Mouse (Mus musculus): Measurements from ENCODE around the gene Gm10392. TPM values are rescaled to one million over a fixed set of nuclear protein-coding genes. Genes with fewer than 3 reads are reported as not detected.

Gene Gm10392
- polyA plus RNA-seq, 1 experiment = not detected

DNA sequence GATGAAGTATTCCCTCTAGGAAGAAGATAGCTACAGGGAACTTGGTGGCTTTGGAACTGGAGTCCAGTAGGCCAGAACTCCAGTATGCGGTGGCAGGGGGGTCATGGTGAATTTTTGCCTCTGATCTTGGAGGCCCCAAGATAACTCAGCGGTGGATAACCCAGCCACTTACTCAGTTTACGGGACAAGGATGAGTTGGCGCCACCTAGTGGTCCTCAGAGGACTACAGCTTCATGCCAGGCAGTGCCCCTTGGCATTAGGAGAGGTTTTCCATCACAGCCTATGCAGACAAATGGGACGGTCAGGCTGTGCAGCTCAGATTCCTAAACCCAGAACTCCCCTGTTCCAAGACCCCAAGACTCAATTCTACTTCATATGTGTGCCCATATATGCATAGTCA, 17.6 kb downstream of the Gm10392 start:
- H3K4me1 ChIP-seq (ENCODE audit: control insufficient read depth, insufficient read depth, low read length) = peaks cover 12% of the 10 kb centered on the region
- 7% methylated on average over 5 of the region's 5 CpGs for WGBS
- H3K4me3 ChIP-seq (ENCODE audit: insufficient read depth, low read depth, low read length) = no peak overlapping the region
- no peaks in the 10 kb centered on the region for H3K27me3 ChIP-seq (replicated peaks; ENCODE audit: control insufficient read depth, insufficient read depth, low read length)
- TF ChIP-seq CTCF (conservative IDR thresholded peaks at IDR 0.05; ENCODE audit: insufficient read depth, insufficient read length, low read depth, low read length) = peak; percentile 93
- no peak for TF ChIP-seq POLR2A (IDR thresholded peaks at IDR 0.05; ENCODE audit: low read depth, low read length)
- no peak overlapping the region for H3K27ac ChIP-seq (ENCODE audit: insufficient read depth, low read depth, low read length)
- DNase-seq = peak; percentile 82
- no peaks in the 10 kb centered on the region; the same call in 1 of the 2 replicates for H3K36me3 ChIP-seq (ENCODE audit: control insufficient read depth, insufficient read depth, low read length)

DNA sequence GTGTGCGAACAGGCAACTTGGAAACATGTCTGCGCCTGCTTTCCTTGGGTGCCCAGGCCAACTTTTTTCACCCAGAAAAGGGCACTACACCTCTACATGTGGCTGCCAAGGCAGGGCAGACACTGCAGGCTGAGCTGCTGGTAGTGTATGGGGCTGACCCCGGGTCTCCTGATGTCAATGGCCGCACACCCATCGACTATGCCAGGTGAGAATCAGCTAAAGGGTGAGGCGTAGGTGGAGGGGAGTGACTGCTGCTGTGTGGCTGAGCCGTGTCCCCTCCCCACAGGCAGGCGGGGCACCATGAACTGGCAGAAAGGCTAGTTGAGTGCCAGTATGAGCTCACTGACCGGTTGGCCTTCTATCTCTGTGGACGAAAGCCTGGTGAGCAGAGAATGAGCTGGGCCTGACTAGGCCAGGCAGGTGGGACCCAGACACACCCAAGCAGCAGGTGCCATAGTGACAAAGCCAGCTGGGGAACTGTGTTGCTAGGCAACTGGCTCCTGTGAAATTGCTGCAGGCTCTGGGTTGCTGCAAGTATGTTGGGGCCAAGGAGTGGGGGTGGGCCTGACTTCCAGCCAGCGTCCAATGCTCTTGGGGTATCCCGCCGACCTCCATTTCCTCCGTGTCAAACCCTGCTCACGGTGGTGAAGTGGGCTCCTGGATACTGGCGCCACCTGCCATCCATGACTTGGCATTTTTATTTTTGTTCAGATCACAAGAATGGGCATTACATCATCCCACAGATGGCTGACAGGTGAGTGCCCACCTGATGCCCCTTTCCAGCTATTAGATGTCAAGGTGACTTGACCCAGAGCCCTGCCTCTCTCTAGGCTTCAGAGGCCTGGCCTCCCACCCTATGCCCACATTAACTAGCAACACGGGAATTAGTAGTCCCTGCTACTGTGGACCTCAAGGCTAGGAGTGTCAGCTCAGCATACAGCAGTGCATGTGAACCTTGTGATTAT, 18.4 kb downstream of the Gm10392 start:
- WGBS = 72% methylated on average over 17 of the region's 17 CpGs
- no peak for DNase-seq
- Histone ChIP-seq H3K27ac (ENCODE audit: insufficient read depth, low read depth, low read length) (no peak overlapping the region), H3K27me3 (replicated peaks; ENCODE audit: control insufficient read depth, insufficient read depth, low read length) (no peaks in the 10 kb centered on the region), H3K4me3 (ENCODE audit: insufficient read depth, low read depth, low read length) (no peak overlapping the region), H3K4me1 (ENCODE audit: control insufficient read depth, insufficient read depth, low read length) (peaks cover 13% of the 10 kb centered on the region), H3K36me3 (ENCODE audit: control insufficient read depth, insufficient read depth, low read length) (no peaks in the 10 kb centered on the region; the same call in 1 of the 2 replicates)
- no peak for TF ChIP-seq CTCF (conservative IDR thresholded peaks at IDR 0.05; ENCODE audit: insufficient read depth, insufficient read length, low read depth, low read length)

DNA sequence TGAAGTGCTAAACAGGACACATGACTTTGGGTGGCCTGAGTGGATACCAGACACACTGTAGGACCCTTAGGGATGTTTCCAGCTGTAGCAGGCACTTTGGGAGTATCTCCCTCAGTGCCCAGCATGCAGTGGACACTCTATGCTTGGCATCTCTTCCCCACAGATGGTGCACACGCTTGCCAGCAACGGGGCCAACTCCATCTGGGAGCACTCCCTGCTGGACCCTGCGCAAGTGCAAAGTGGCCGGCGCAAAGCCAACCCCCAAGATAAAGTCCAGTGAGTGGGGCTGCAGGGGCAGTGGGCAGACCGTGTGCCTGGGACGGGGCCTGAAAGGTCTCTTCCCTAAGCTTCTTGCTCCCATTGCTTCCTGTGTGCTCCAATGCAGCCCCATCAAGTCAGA, 19.6 kb downstream of the Gm10392 start:
- no peak overlapping the region for H3K4me3 ChIP-seq (ENCODE audit: insufficient read depth, low read depth, low read length)
- DNase-seq = no peak
- H3K27ac ChIP-seq (ENCODE audit: insufficient read depth, low read depth, low read length) = no peak overlapping the region
- no peak for TF ChIP-seq POLR2A (IDR thresholded peaks at IDR 0.05; ENCODE audit: low read depth, low read length)
- TF ChIP-seq CTCF (conservative IDR thresholded peaks at IDR 0.05; ENCODE audit: insufficient read depth, insufficient read length, low read depth, low read length) = no peak
- H3K27me3 ChIP-seq (replicated peaks; ENCODE audit: control insufficient read depth, insufficient read depth, low read length) = no peaks in the 10 kb centered on the region
- H3K36me3 ChIP-seq (ENCODE audit: control insufficient read depth, insufficient read depth, low read length) = no peaks in the 10 kb centered on the region
- peaks cover 21% of the 10 kb centered on the region for H3K4me1 ChIP-seq (ENCODE audit: control insufficient read depth, insufficient read depth, low read length)
- 89% methylated on average over 7 of the region's 7 CpGs for WGBS

DNA sequence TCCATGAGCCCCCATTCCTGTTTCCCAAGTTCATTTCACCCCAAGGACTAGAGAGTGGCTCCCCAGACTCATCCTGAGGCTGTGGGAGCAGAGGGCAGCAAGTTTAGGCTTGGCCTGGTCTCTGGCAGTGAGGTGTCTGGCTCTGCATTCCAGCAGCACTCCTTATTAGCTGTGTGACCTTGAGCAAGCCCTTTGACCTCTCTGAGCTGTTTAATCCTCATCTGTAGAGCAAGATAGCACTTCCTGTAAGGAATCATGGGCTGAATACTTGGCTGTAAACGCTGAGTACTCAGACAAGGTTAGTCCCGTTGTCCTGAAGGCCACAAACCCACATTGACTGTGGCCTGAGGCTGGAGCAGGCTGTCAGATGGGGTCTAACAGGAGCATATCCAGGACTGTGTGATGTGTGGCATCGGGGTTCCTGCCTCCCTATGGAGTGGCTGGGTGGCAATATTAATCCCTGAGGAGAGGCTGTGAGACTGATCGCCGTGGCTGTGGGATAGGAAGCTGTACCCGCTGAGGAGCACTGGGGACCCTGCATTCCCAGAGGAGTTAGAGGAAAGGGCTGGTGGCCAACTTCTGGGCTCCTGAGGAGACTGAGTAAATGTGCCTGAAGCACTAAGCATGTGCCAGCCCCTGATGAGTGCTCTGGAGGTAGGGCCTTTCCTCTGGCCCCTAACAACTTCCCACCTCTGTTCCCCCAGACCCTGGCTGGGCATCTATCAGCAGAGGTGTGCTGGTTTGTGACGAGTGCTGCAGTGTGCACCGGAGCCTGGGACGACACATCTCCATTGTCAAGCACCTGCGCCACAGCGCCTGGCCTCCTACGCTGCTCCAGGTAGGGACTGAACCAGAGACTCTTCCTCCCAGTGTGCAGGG, 20.5 kb downstream of the Gm10392 start:
- H3K4me3 ChIP-seq (ENCODE audit: insufficient read depth, low read depth, low read length) = no peak overlapping the region
- H3K27ac ChIP-seq (ENCODE audit: insufficient read depth, low read depth, low read length) = peak overlapping the region; percentile 67
- no peak for DNase-seq
- no peaks in the 10 kb centered on the region for H3K36me3 ChIP-seq (ENCODE audit: control insufficient read depth, insufficient read depth, low read length)
- no peaks in the 10 kb centered on the region for H3K27me3 ChIP-seq (replicated peaks; ENCODE audit: control insufficient read depth, insufficient read depth, low read length)
- H3K4me1 ChIP-seq (ENCODE audit: control insufficient read depth, insufficient read depth, low read length) = peaks cover 25% of the 10 kb centered on the region
- 78% methylated on average over 12 of the region's 12 CpGs for WGBS
- no peak for TF ChIP-seq POLR2A (IDR thresholded peaks at IDR 0.05; ENCODE audit: low read depth, low read length)
- no peak for TF ChIP-seq CTCF (conservative IDR thresholded peaks at IDR 0.05; ENCODE audit: insufficient read depth, insufficient read length, low read depth, low read length)

DNA sequence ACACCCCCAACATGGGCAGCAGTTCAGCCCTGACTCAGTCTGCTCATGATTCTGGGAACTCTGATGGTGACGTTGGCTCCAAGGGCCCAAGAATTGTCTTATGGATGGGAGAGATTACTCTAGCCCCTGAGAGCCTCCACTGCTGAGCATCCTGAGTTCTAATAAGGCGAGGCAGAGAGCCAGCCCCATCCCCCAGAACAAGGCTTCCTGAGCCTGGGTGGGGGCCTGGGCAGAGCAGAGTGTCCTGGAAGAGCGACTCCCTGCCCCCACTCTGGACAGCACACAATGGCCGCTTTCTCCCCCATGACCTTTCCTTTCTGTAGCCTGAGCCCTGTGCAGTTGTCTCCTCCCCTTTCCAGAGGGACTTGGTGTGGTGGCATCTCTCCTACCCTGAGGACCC, 21.1 kb downstream of the Gm10392 start:
- peak; percentile 66 for DNase-seq
- peaks cover 25% of the 10 kb centered on the region for H3K4me1 ChIP-seq (ENCODE audit: control insufficient read depth, insufficient read depth, low read length)
- WGBS = 53% methylated on average over 4 of the region's 4 CpGs
- no peak overlapping the region for H3K4me3 ChIP-seq (ENCODE audit: insufficient read depth, low read depth, low read length)
- no peaks in the 10 kb centered on the region for H3K36me3 ChIP-seq (ENCODE audit: control insufficient read depth, insufficient read depth, low read length)
- no peak for TF ChIP-seq POLR2A (IDR thresholded peaks at IDR 0.05; ENCODE audit: low read depth, low read length)
- TF ChIP-seq CTCF (conservative IDR thresholded peaks at IDR 0.05; ENCODE audit: insufficient read depth, insufficient read length, low read depth, low read length) = no peak
- no peaks in the 10 kb centered on the region for H3K27me3 ChIP-seq (replicated peaks; ENCODE audit: control insufficient read depth, insufficient read depth, low read length)
- peak overlapping the region; percentile 67 for H3K27ac ChIP-seq (ENCODE audit: insufficient read depth, low read depth, low read length)

DNA sequence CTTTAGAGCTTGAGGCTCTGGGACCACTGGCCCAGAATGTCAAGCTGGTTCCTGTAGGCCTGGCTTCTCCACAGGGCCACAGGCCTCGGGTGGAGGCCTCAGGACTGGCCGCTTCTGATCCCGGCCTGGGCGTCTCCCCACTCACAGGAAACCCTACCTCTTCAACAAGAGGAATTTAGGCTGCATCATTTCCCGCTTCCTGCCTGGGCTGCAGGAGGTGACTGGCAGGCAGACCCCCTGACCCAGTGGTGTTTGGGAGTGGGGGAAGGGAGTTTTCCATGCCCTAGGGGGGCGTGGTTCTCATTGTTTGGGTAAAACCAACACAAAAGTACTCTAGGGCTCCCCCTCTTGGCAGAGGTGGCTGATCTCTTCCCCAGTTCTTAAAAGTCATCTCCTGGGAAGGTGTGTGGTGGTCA, 21.6 kb downstream of the Gm10392 start:
- 61% methylated on average over 6 of the region's 6 CpGs for WGBS
- Histone ChIP-seq H3K36me3 (ENCODE audit: control insufficient read depth, insufficient read depth, low read length) (no peaks in the 10 kb centered on the region), H3K27ac (ENCODE audit: insufficient read depth, low read depth, low read length) (peak overlapping the region; percentile 82), H3K4me1 (ENCODE audit: control insufficient read depth, insufficient read depth, low read length) (peaks cover 28% of the 10 kb centered on the region), H3K27me3 (replicated peaks; ENCODE audit: control insufficient read depth, insufficient read depth, low read length) (no peaks in the 10 kb centered on the region), H3K4me3 (ENCODE audit: insufficient read depth, low read depth, low read length) (no peak overlapping the region)
- DNase-seq = peak; percentile 89
- TF ChIP-seq CTCF (conservative IDR thresholded peaks at IDR 0.05; ENCODE audit: insufficient read depth, insufficient read length, low read depth, low read length) (peak; percentile 49), POLR2A (IDR thresholded peaks at IDR 0.05; ENCODE audit: low read depth, low read length) (no peak)

DNA sequence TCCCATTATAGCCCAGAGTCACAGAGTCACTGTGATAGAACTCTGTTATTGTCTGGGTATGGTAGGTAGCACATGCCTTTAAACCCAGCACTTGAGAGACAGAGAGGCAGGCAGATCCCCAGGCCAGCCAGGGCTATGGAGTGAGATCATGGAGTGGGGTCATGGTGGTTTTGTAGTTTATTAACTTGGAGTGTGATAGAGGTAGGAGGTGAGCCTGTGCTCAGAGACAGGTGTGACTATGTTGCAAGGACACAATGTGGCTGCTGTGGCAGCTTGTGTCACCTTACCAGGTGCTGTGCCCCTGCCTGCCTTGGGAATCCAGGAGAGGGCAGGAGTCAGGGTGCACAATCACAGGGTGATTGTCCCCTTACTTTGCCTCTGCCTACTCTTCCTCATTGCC, 23.5 kb downstream of the Gm10392 start:
- no peaks in the 10 kb centered on the region for H3K27me3 ChIP-seq (replicated peaks; ENCODE audit: control insufficient read depth, insufficient read depth, low read length)
- TF ChIP-seq POLR2A (IDR thresholded peaks at IDR 0.05; ENCODE audit: low read depth, low read length) (no peak), CTCF (conservative IDR thresholded peaks at IDR 0.05; ENCODE audit: insufficient read depth, insufficient read length, low read depth, low read length) (no peak)
- peaks cover 36% of the 10 kb centered on the region for H3K4me1 ChIP-seq (ENCODE audit: control insufficient read depth, insufficient read depth, low read length)
- H3K27ac ChIP-seq (ENCODE audit: insufficient read depth, low read depth, low read length) = no peak overlapping the region
- H3K4me3 ChIP-seq (ENCODE audit: insufficient read depth, low read depth, low read length) = no peak overlapping the region
- H3K36me3 ChIP-seq (ENCODE audit: control insufficient read depth, insufficient read depth, low read length) = no peaks in the 10 kb centered on the region
- no peak for DNase-seq

All from kidney, adult 2 months (tissue).